Mouse (Mus musculus) layer of hippocampus, adult 9-10 months (tissue): Measurements from ENCODE around the gene Gm44502.

Experiments
- DNase-seq: peaks from one replicate; pipeline ENCODE4 v3.0.0; 2022; ENCODE audit warnings: low spot score

The Gm44502 gene

GRCm38 (mm10) chr15:89429352-89430221 lies at the start of gene Gm44502, which contains the start of the genes C730034F03Rik and Chkb:
Gene Gm44502, minus strand, starts transcription at chr15:89429696.
Gene C730034F03Rik, plus strand, starts transcription at chr15:89429589.
Gene Chkb, minus strand, starts transcription at chr15:89429908.
- DNase-seq, result peak; percentile 90

- DNase-seq, result no peak
Observed at GRCm38 (mm10) chr15:89478622-89479021, 49.1 kb upstream of the Gm44502 start.

GRCm38 (mm10) chr15:89477806-89478205 lies 48.3 kb upstream of the Gm44502 start:
- no peak for DNase-seq

GRCm38 (mm10) chr15:89477091-89477491 lies 47.6 kb upstream of the Gm44502 start, which contains the start of gene Arsa:
Gene Arsa, minus strand, starts transcription at chr15:89477425.
- DNase-seq, result no peak

GRCm38 (mm10) chr15:89476475-89476815 lies 46.9 kb upstream of the Gm44502 start:
- no peak for DNase-seq

GRCm38 (mm10) chr15:89475611-89476474 lies 46.3 kb upstream of the Gm44502 start:
- peak; percentile 81 for DNase-seq

GRCm38 (mm10) chr15:89475293-89475600 lies 45.8 kb upstream of the Gm44502 start:
- no peak for DNase-seq

GRCm38 (mm10) chr15:89474596-89475292 lies 45.2 kb upstream of the Gm44502 start:
- DNase-seq, result no peak

- no peak for DNase-seq
Observed at GRCm38 (mm10) chr15:89473921-89474320, 44.4 kb upstream of the Gm44502 start.

GRCm38 (mm10) chr15:89473370-89473769 lies 43.9 kb upstream of the Gm44502 start:
- DNase-seq, result no peak

- DNase-seq, result no peak
Observed at GRCm38 (mm10) chr15:89471476-89471875, 42.0 kb upstream of the Gm44502 start.

- DNase-seq, result no peak
Observed at GRCm38 (mm10) chr15:89468577-89468976, 39.1 kb upstream of the Gm44502 start.

- no peak for DNase-seq
Observed at GRCm38 (mm10) chr15:89465052-89465451, 35.6 kb upstream of the Gm44502 start.

- DNase-seq, result no peak
Observed at GRCm38 (mm10) chr15:89463334-89464235, 34.1 kb upstream of the Gm44502 start.

GRCm38 (mm10) chr15:89462176-89462575 lies 32.7 kb upstream of the Gm44502 start:
- DNase-seq, result no peak

- DNase-seq, result no peak
Observed at GRCm38 (mm10) chr15:89461321-89461720, 31.8 kb upstream of the Gm44502 start.

- no peak for DNase-seq
Observed at GRCm38 (mm10) chr15:89460298-89460697, 30.8 kb upstream of the Gm44502 start.

GRCm38 (mm10) chr15:89459821-89460220 lies 30.3 kb upstream of the Gm44502 start:
- no peak for DNase-seq

- no peak for DNase-seq
Observed at GRCm38 (mm10) chr15:89458942-89459341, 29.4 kb upstream of the Gm44502 start.

GRCm38 (mm10) chr15:89455642-89456041 lies 26.1 kb upstream of the Gm44502 start:
- no peak for DNase-seq

- no peak for DNase-seq
Observed at GRCm38 (mm10) chr15:89454857-89455256, 25.4 kb upstream of the Gm44502 start.
